Mouse (Mus musculus) forebrain, embryonic 10.5 days (tissue): ENCODE data around the gene Elk3. TPM values are rescaled to one million over a fixed set of nuclear protein-coding genes. Genes with fewer than 3 reads are reported as not detected.

Source experiments
- DNase-seq: peaks from one replicate; pipeline ENCODE4 v3.0.0-alpha.2; 2017; ENCODE audit warnings: low spot score; ENCODE audit errors: extremely low spot score
- H3K27ac ChIP-seq: fragments of 300-500 bp; sonication (generic); 2 replicates; pipeline ENCODE4 v1.5.1; 2016; ENCODE audit warnings: mild to moderate bottlenecking
- H3K27me3 ChIP-seq: fragments of 300-500 bp; sonication (generic); 2 replicates; pipeline ENCODE4 v1.6.1; 2016; ENCODE audit warnings: mild to moderate bottlenecking; ENCODE audit not compliant: poor library complexity, severe bottlenecking
- H3K36me3 ChIP-seq: fragments of 300-500 bp; sonication (generic); replicated peaks from 2 replicates; pipeline ENCODE4 v1.6.1; 2016; ENCODE audit warnings: mild to moderate bottlenecking, moderate library complexity
- H3K4me1 ChIP-seq: fragments of 300-500 bp; sonication (generic); 2 replicates; pipeline ENCODE4 v1.6.1; 2016
- H3K4me3 ChIP-seq: fragments of 300-500 bp; sonication (generic); 2 replicates; pipeline ENCODE4 v1.5.1; 2016; ENCODE audit warnings: mild to moderate bottlenecking, moderate library complexity
- H3K9me3 ChIP-seq: fragments of 300-500 bp; sonication (generic); 2 replicates; pipeline ENCODE4 v1.6.1; 2016; ENCODE audit warnings: mild to moderate bottlenecking, moderate library complexity
- WGBS: fragments of 180-500 bp; shearing (Covaris S2); methylation state at CpG from one replicate; pipeline ENCODE4 v1.1.7; 2016; 5-methylcytosine and 5-hydroxymethylcytosine counted together
- polyA plus RNA-seq: library from polyadenylated mRNA; unstranded; fragments of >200 nt; fragmentation: Nextera tagmentation; extraction: Ambion mirVana; gene quantifications from 2 replicates; pipeline ENCODE4 v1.2.1, GENCODE M21; 2016

Gene Elk3
- polyA plus RNA-seq, 1 experiment from 2014 or later: 14.5 TPM

DNA sequence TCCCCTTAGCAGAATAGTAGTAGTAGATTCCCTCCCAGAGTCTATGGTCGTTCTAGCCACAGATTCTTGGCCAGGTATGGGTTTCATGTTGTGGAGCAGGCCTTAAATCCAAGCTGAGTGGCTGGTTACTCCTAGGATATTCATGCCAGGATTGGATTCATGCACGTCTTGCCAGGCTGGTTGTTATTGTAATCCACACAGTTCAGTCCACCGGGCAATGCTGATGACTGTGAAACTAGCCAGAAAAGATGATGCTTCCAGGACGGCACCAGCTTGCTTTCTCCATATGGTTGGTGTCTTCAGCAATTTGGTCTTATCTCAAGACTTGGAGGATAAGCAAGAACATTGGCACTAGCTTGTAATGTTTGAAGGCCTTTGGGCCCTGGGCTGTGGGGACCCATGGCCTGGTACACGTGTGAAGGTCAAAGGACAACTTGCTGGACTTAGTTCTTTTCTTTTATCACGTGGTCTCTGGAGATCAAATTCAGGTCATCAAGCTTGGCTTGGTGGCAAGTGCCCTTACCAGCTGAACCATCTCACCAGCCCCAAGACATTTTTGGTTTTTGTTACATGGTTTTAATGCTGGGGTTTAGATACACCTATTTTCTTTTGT is 109.0 kb downstream of the Elk3 start:
- Histone ChIP-seq H3K27ac (no peak overlapping the region), H3K27me3 (no peaks in the 10 kb centered on the region), H3K9me3 (0 out of 2 replicates have a peak, but pooled peaks cover 5% of the 10 kb centered on the region), H3K4me3 (no peak overlapping the region), H3K4me1 (no peaks in the 10 kb centered on the region), H3K36me3 (peaks cover 21% of the 10 kb centered on the region)
- no peak for DNase-seq
- 90% methylated on average over 6 of the region's 6 CpGs for WGBS

DNA sequence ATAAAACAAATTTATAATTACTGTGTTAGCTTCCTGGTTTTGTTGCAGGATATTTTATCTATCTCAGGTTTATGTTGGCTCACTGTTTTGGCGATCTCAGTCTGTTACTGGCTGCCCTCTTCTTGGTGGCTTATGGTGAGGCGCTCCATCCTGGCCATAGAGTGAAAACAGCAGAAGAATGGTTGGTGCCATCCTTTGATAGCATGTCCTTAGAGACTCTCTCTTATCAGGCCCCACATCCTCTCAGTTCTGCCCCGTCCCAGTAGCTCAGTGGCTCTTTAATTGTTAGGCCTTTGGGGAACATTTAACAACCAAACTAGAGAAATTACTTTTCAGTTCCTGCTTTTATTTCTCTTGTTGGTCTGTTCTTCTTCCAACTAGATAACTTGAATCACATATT is 112.0 kb downstream of the Elk3 start:
- WGBS: 94% methylated on average over 3 of the region's 3 CpGs
- no peak overlapping the region for H3K4me3 ChIP-seq
- 0 out of 2 replicates have a peak, but pooled peaks cover 5% of the 10 kb centered on the region for H3K9me3 ChIP-seq
- no peak overlapping the region for H3K27ac ChIP-seq
- no peaks in the 10 kb centered on the region for H3K27me3 ChIP-seq
- peaks cover 22% of the 10 kb centered on the region for H3K36me3 ChIP-seq
- H3K4me1 ChIP-seq: peaks cover 20% of the 10 kb centered on the region
- DNase-seq: no peak

Other genes starting within 250 kb of the Elk3 start
- 1.1 and 1.3 TPM in 2 replicates for gene Cfap54, start 229.5 kb downstream of the Elk3 start, polyA plus RNA-seq
- gene Cdk17, start 150.3 kb downstream of the Elk3 start, polyA plus RNA-seq: 17.6 and 18.2 TPM in 2 replicates
- 150 and 152 TPM in 2 replicates for gene Lta4h, start 142.3 kb upstream of the Elk3 start, polyA plus RNA-seq
- gene Hal, start 177.6 kb upstream of the Elk3 start, polyA plus RNA-seq: 0.12 and 0.26 TPM in 2 replicates
- 0.24 and 0.28 TPM in 2 replicates for gene Amdhd1, start 228.9 kb upstream of the Elk3 start, polyA plus RNA-seq
- 0.43 and 0.46 TPM in 2 replicates for gene Ccdc38, start 229.5 kb upstream of the Elk3 start, polyA plus RNA-seq